Mouse (Mus musculus) gastrocnemius, adult 18-20 months (tissue): ENCODE data around the gene Lhx2. TPM values are rescaled to one million over a fixed set of nuclear protein-coding genes. Genes with fewer than 3 reads are reported as not detected.

Experiments used
- DNase-seq: peaks from one replicate; pipeline ENCODE4 v3.0.0; 2021; ENCODE audit warnings: low spot score
- total RNA-seq, 2 experiments: library from RNA; stranded (reverse); gene quantifications; 2 replicates each; pipeline ENCODE4 v1.2.3; 2021

Gene Lhx2
- total RNA-seq, 2 experiments from 2014 or later = not detected

DNA sequence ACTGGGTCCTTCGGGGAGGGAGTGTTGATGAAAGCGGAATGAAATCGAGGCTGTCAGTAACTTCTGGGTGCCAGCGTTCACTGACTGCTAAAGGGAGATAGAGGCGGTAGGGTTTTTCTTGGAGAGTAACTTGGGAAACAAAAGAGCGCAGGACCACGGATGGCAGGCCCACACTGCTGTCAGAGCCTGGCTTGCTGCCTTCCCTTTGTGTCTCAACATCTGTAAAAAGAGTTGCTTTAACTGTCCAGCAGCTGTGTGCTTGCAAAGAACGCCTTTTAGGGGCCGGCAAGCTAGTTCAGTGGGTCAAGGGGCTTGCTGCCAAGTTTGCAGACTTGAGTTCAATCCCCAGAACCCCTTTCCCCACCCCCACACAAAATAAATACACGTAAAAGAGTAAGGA is 20.1 kb downstream of the Lhx2 start:
- no peak for DNase-seq

DNA sequence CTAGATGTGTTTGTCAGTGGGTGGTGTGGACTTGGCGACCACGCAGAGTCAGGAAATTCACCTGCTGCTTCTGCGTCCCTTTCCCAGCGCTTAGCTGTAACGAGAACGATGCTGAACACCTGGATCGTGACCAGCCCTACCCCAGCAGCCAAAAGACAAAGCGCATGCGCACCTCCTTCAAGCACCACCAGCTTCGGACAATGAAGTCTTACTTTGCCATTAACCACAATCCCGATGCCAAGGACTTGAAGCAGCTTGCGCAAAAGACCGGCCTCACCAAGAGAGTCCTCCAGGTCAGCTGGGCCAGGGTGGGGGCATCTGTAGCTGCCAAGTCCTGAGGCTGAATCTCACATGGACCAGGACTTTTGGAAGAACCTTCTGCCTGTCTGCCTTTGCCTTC is 20.7 kb downstream of the Lhx2 start:
- DNase-seq = no peak

DNA sequence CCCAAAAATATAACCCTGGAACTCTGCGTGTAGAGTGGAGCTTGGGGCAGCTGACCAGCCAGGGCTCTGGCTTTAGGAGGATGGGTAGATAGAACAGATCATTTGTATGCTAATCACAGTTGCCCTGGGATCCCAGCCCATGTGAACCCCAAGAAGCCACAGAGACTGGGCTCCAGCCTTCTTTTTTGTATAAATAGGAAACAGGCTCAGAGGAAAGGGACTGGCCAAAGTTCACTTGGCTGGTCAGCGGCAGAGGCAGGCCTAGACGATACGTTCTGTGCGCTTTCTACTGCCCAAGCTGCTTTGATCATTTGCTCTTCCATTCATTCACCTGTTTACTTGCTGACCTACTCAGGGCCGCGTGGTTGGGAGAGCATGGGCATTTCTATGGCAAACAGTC is 27.1 kb downstream of the Lhx2 start:
- no peak for DNase-seq

DNA sequence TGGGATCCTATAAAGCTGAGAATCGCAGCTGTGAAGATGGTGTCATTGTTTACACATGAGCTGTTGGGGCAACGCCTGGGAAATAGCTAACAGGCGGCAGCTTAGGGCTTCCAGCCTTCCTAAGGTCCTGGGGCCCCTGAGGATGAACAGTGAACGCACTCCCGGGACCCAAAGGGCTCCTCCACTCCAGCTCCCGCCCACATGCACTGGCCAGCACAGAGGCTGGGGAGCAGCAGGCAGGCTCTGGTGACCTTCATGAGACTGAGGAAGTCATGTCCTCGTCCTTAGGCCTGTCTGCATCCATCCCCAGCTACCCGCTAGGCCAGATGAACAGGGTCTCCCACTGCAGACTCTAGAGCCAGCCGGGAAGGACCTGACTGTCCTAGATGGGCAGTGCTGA is 27.9 kb downstream of the Lhx2 start:
- peak; percentile 37 for DNase-seq

DNA sequence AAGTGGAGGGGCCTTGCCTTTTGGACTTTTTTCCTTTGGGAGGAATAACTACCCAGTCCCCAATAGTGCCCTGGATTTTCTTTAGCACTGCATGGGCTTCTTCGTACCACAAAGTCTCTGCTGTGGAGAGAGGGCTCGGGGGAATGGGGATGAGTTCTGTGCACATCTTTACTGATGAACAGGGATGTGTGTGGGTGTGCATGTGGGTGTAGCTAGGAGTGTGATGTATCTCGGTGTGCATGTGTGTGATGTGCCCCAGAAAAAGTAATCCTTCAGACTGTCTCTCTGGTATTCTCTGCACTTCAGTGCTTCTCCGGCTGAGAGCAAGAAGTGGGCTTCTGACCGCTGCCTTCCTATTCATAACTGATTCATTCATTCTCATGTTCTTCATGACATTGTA is 28.8 kb downstream of the Lhx2 start:
- DNase-seq = no peak

DNA sequence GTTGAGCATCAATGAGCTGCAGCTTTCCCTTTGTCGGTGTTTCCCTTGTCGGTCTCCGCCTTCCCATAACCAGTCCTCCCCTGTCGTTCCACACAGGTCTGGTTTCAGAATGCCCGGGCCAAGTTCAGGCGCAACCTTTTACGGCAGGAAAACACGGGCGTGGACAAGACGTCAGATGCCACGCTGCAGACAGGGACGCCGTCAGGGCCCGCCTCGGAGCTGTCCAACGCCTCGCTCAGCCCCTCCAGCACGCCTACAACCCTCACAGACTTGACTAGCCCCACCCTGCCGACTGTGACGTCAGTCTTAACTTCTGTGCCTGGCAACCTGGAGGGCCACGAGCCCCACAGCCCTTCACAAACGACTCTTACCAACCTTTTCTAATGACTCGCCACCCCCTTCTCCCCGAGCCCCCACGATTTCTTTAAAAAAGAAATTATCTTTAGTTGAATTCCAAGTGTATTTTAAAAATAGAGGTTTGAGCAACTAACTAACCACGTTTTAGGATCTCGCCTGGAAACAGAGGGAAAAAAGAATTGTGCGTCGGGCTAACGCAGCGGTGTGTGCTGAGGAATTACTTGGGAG is 29.8 kb downstream of the Lhx2 start:
- peak; percentile 25 for DNase-seq

DNA sequence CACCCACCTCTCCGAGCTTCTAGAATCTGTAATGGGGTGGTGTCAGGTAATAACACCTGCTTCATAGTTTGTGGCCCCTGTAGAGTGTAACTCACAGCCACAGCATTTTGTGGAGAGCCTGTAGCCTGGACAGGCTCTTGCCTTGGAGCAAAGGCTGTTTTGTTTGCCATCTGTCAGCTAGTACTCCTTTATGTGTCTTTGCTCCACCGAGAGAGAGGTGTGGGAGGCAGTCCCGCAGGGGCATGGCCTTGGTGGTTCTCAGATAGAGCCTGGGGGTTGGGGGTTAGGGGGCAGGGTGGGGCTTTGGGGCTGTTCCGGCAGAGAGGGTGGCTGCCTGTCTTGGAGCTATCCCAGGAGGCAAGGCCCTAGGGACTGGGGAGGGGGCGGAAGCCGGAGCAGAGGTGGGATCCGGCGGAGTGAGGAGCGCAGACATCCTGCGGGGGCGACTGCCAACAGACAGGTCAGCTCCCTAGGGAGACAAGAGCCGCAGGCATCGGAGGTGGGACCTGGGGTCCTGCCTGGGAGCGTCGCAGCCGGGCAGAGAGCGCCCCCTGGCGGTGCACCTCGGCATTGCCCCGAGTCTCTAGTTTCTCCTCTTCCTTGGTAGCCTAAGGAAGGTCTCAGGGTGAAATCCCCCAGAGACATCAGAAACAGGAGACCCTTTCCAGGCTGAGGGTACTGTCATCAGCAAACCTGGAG is 36.7 kb downstream of the Lhx2 start:
- peak; percentile 57 for DNase-seq

DNA sequence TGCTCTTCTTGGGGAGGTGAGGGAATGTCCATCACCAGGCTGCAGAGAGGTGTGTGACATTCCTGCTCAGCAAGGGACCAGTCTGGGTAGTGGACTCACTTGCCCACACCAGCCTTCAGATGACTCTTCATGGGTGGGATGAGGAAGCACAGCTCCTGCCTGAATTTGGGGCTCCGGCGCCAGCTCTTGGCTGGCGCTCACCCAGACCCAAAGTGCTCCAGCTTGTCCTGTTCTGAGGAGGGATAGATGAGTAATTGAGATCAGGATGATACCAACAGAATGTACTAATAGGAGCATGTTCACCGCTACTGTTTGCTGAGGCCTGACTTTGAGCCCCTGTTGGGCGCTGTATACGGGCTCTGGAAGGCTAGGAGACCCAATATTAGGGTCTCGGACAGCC is 38.2 kb downstream of the Lhx2 start:
- no peak for DNase-seq

DNA sequence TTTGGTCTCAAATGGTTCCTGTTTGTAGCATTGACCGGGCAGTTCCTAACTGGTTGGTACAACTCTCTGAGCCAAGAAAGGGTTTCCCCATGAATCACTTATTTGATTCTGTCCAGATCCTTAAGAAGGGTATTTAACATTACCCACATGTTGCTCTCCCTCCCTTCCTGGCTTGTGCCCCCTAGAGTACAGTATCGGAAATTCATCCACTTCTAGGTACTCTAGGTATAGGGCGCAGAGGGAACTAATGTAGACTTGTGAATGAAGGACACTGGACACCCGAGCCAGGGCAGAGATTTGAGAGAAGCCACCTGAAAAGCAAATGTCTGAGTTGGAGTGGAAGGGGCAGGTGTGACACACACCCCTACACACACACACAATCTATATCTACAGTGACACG is 39.3 kb downstream of the Lhx2 start:
- DNase-seq = no peak

DNA sequence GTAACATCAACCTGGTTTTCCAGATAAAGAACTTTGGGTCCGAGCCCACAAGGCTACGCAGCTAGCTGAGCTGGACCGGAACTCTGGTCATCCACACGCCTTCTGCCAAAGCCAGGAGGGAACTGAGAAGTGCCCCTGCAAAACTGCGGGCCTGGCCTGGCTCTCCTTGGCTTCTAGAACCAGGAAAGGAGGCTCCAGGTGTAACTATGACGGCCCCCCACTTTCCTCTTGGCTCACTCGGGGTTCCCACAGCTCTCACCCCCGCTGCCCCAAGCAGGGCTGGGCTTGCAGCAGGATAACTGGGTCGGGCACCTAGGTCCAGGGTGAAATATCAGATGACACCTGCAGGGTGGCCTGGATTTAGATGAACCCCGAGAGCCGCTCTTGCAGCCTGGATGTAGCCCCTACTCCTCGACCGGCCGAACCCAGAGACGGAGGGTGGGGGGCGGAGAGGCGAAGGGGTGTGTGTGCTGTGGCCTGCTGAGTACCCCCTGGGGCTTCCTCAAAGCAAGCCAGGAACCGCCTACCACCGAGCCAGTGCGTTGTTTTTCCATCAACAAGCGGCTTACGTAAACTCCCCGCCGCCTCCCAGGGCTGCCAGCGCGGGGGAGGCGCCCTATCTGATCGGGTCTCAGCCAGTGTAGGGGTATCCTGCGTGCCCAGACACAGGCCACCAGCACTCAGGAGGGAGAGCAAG is 39.9 kb downstream of the Lhx2 start:
- no peak for DNase-seq

DNA sequence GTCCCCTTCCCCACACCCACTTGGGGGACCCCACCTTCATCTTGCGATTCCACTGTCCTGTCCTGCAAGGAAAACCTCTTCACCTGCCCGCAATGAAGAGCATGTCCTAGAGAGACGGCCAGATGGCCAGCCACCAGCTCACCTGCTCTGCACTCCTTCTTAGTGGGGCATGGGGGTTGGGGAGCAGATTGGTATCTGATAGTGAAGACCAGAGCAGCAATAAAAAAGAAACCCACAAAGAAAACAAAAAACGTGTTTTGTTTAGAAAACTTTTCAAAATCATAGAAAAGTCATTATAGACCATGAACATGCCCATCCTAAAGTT is 40.4 kb downstream of the Lhx2 start:
- DNase-seq = no peak

DNA sequence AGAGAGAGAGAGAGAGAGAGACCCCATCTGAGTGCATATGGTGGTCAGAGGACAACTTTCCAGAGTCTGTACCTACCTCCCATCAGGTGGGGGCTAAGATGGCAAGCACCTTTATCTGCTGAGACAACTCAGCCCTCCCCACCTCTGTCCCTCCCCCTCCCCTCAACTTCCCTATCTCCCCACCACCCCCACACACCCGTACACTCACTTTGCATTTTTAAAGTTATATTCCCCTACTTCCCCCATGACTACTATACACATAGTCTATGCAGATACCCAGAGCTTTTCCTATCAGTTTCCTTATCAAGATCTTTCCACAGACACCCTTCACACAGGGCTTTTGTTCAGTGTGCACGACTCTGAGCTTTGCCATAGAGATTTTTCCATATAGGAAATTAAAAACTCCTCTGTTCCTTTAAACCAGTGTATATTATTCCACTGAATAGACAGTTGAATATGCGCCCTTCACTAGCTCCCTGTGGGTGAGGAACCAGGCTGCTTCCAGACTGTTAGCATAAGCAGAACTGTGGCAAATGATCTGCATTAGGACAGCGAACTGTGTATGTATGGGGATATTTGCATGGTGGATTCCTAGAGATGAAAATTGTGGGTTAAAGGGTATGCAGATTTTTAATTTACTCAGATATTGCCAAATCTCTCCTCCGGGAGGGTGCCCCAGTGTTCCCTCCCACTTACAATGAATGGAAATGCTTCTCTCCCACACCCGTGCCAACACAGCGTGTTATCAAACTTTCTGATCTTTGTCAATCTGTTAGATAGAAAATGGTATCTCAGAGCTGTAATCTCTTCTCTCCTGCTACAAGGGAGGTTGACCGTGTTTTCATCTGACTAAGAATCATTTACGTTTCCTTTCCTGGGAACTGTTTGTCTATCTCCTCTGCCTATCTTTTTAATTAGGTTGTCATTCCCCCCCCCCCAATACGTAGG is 41.3 kb downstream of the Lhx2 start:
- DNase-seq = no peak

DNA sequence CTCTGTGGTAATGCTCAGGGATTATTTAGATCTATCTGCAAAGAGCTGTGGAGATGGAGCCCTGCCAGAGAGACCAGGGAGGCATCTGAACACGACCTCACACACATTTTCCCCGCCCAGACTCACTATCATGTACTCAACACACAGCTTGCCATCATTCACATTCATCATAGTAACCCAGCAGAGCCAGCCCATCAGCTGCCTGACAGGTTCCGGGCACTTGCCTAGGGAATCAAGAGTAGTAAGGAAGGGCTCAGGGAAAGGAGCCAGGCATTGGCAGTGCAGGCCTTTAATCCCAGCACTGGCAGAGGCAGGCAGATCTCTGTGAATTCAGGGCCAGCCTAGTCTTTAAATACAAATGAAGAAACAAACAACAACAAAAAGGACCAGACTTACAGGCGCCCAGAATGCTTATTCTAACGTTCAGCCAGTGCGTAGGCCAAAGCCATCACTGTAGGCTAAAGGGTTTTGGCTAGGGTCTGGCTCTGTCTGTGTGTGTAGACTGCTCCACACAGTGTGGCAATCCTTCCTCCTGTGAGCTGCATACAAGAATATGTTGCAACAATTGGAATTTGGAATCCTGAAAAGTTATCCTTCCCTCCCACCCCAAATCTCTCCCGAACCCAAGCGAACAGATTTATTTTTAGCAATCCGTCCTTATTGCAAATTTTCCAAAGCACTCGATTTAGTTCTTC is 48.6 kb downstream of the Lhx2 start:
- DNase-seq = no peak

DNA sequence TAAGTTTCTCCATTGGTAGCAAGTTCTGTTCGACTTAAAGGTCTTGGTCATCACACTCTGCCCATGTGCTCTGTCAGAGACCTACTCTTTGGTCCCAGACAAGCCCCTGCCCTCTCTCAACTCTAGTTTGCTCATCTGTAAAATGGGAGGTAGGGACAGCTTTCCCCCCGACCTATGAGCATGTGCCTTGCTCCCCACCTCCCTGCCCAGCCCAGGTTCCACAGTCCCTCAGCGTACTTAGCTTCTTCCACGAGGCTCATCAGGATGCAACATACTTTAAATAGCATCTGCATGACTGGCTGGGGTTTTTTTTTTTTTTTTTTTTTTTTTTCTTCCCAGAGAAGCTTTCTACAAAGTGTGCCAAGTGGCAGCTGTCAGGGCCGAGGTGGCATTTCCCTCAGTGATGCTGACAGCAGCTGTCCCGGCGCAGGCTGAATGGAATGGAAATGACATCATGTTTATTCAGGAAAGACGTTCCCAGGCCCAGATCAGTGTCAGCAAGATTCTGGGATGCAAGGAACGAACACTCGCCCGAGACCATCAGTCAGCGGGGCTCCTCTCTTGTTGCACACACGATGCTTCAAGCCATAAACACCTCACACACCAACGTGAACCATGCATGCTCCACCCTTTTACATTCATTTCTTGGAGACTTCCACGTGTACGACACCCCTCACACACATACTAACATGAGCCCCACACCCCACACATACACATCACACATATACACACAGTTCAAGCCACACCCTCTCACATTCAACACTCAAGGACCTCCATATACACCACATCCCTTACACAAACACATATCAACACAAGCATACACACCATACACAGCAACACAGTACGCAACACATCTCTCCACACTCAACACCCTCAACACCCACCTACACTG is 56.1 kb downstream of the Lhx2 start:
- peak; percentile 76 for DNase-seq

DNA sequence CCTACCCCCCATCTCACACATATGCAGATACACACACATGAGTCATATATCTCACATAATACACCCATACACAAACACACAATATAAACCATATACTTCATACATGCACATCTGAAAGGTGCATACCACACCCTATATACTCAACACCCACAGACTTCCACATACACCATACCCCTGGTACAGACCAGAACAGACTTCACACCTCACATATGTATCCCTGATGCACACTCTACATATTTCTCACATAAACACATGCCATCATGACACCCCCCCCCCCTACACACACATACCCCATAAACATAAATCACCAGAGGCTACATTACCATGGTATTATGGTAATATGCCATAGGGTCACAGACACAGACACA is 56.8 kb downstream of the Lhx2 start:
- no peak for DNase-seq

DNA sequence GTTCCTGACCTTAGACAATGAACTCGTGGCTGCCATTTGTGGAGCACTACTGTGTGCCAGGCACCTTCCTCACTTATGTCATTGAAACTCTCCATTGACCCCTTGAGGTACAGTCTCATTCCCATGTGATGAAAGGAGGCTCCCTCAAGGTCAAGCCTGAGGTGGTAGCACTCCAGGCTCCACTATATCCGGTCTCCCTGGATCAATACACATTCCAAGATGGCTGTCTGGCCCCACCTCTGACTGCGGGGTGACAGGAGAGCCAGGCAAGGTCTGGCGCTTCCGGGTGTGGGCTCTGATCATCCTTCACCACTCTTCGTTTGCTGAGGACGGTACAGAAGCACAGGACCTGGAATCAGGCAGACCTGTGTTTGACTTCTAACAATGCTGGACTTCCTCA is 58.2 kb downstream of the Lhx2 start:
- no peak for DNase-seq

DNA sequence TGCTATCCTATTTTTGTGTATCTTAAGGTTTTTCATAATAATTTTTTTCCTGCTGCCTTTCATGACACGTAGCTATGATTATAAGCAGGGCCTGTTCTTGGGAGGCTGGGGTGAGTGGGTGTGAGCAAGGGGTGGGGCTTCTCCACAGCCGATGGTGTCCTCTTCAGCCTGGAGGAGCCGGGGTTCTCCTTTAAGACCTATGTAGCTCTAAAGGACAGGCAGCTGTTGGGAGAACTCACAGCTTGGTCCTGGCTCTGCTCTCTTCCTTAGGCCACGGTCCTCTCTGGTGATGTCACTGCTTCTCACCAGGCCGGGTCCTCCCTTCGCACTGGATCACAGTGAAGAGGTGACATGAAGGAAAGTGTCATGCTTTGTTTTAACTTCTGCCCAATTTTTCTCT is 58.8 kb downstream of the Lhx2 start:
- DNase-seq = no peak

DNA sequence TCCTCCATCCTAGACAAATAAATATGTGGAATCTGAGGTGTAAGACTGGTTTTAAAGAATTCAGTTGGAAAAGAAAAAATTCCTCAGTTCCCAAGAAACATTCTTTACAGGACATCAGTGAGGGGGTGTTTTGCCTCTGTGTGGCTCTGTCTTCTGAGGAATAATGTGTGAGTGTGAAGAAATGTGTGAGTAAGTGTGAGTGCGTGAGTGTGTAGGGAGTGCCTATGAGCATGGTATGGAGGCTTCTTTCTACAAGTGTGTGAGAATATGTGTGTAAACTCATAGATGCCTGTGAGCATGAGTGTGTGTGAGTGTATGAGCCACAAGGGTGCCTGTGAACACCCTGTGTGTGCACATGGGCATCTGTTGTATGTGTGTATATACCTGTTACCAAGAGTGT is 63.5 kb downstream of the Lhx2 start:
- no peak for DNase-seq

DNA sequence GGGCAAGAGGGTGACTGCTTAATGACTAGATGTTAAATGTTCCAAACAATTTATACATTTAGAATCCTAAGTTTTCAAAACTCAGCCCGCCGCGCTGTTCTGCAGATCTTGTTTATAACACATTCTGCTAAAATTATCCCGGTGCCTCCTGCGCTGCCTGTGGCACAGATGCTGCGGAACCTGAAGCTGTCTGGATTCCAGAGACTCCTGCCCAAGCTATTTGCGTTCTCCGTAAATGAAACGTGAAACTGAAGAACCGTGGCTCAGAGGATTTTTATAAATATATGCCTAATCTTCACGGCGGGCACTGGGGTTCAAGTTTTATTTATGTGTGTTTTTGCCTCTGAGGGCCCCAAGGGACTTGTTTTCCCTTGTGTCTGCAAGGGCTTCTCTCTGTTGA is 64.2 kb downstream of the Lhx2 start:
- peak; percentile 72 for DNase-seq

DNA sequence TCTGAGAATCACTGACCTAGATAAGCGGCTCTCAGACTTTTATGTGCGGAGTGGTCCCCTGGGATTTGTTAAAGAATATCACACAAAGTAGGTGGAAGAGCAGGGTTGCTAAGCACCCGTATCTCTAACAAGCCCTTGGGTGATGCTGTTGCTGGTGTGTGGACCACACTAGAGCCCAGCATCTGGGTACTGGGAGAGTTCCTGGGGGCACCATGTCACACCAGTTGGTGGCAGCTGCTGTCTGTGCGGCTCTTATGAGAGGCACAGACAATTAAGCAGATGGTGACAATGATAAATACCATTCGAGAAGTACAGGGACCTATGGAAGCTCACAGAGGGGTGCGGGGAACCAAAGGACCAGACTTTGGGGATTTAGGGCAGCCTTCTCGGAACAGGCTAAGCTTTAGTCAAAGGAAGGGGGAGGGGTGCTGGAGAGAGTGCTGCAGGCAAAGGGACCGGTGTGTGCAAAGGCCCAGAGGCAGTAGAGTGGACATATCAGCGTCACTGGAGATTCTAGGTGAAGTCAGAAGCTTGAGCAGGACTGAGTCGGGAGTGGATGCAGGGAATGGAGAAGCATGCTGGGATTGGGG is 65.0 kb downstream of the Lhx2 start:
- DNase-seq = no peak
